Mouse (Mus musculus) adrenal gland, adult 8-10 months (tissue): ENCODE measurements around the gene Scimp. TPM values are rescaled to one million over a fixed set of nuclear protein-coding genes. Genes with fewer than 3 reads are reported as not detected.
A peak's percentile ranks its signal among the peaks of the same experiment; 100 is the strongest.

Experiments
- DNase-seq: peaks from one replicate; pipeline ENCODE4 v3.0.0; 2022
- total RNA-seq, 4 experiments: library from RNA; stranded (reverse); gene quantifications; 2 replicates each; pipeline ENCODE4 v1.2.4; 2022

Scimp gene
- total RNA-seq = 1 to 10 TPM; 1.1 to 2.7 (median 2.0) TPM

DNA sequence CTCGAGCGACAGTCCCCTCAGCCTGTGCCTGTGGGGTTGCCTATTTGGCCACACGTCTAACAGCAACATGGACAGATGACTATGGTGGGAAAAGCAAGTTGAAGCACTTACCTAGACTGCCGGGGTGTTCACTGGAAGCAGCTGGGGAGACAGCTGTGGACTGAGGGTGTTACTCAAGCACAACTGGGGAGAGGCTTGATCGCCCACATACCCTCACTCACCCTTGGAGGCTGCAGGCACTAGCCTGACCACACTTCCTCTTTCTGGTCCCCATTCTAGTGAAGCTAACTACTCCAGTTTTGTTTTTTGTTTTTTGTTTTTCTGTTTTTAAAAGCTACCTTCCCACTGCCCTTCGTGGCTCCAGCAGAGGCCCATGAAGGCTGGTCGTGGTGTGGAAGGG is at the start of gene Scimp:
Gene Scimp (minus strand): TSS at position 222 of the 400 bp plus-strand sequence.
- DNase-seq = no peak

- no peak for DNase-seq
These were observed 48.0 kb upstream of the Scimp start for GRCm38 (mm10) chr11:70860371-70860770.

DNA sequence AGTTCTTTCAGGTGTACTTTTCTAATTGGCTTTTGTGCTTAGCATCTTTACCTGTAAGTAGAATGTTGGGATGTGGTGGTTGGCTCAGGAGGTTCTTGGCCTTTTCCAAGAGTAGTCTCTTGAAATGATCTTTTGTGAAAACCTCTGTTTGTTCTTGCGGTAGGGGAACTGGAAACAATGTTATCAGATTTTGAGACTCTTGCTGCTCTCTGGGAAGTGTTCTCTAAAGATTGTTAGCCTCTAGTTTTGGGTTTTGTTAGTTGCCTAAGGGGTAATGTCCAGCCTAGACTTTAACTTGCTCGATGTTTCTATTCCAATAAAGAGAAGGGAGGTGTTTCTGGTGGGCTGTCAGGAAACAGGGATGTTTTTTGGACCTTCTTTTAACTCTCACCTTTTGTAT is 33.6 kb upstream of the Scimp start:
- DNase-seq = no peak

DNA sequence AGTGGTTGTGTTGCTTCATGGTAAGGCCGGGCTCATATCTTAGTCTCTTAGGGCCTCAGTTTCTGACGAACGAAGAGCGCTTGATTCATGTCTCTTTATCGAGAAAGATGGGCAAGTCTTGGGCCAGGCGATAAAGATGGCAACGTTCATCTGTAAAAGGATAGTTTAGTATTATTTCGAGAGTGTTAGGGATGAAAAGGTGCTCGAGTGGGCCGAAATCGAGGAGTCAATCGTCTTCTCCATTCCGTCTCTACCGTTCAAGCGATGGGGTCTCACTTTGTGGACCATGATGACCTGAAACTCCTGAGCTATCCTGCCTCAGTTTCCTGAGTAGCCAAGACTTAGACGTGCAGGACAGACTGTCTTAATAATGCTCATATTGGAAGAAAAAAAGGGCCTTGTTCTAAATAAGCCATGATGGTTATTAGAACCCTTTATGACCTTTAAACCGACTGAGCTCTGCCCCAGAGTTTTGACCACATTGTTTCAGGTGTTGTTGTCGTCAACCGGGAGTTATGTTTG is 33.1 kb upstream of the Scimp start:
- no peak for DNase-seq

DNA sequence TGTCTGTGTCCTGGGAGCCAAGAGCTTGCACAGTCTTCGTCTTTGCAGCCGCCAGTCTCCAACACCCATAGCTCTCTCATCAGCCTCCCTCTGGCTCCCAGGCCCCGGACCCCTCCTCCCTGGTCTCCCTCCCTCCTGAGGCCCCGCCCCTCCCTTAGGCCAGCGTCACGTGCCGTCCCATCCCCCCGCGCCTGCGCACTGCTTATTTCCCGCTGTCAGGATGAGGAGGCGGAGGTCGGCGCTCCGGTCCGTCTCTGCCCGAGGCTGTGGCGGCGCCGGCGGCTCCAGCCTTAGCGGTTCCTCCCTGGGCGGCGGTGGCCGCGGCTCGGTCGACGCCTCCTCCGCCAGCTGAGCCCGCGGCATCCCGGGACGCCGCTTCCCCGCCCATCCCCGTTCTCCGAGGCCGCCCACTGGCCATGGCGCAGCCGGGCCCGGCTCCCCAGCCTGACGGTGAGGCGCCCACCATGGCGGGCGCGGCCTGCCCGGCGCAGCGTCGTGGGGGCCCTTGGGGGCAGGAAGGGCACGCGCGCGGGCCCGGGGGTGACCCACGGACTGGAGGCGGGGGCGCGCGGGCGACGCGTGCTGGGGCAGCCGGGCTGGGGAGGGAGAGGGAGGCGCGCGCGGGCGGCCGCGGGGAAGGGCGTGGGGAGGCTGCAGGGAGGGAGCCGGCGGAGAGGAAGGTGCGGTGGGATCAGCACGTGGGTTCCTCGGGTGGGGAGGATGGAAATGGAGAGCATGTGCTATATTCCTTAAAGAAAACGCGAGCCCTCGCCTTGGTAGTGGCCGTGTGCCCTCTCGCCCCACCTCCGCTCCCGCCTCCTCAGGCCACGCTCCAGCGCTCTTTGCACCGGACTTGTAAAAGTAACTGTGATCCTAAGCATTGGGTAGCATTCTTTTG is 32.4 kb upstream of the Scimp start, which contains the start of gene Rabep1:
Gene Rabep1 (plus strand): TSS at position 220 of the 898 bp plus-strand sequence.
- DNase-seq = peak; percentile 92

DNA sequence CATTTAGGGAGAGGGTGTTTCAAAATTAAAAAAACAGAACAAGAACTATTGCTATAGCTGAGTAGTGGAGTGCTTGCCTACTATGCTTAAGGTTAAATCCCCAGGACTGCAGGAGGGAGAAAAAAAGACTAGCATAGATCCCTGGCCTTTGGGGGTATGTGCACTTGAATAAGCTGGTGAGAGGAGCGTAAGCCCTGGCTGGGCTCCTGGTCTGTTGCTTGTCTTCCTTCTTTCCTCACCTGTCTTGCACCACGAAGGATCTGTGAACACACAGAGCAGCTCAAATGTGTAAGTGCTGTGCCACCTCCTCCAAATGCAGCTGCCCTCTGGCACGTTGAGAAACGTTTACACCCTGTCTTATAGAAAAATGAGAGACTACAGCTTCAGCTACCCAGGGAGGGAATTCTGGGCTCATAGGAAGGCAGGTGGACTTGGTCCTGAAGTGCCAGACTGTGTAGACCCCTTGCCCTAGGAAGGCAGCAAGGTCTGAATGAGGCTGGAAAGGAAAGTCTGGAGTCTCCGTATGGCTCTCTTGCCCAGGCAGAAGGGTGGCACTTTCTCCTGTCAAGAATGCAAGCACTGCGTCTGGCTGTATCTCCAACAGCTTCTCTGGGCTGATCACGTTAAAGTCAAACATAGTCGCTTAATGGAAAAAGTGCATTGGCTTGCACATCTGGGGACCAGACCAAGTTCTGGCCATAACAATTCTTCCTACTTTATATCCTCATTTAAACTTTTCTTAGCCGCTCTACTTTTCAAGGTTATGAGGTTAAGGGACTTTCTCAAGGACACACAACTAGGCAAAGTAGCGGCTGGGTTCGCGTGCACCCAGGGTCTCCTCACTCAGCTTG is 31.5 kb upstream of the Scimp start:
- no peak for DNase-seq

DNA sequence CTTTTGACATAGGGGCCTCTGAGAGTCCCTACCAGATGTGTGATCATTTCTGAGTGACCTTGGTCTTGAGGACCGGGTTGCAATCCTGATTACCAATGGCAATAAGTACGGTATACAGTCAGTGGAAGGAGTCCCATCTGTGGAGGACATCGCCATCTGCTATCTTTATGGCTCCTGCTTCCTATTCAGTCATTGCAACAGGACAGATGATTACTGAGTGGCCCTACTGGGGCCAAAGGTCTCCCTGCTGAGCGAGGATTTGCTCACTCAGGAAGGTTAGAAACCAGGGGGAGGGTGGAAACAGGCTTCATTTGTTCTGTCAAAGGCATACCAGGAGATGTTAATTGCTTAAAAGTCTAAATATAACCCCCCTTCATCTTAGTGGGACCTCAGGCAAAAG is 30.6 kb upstream of the Scimp start:
- DNase-seq = no peak

- no peak for DNase-seq
These were observed 26.2 kb upstream of the Scimp start for GRCm38 (mm10) chr11:70838610-70839009.

DNA sequence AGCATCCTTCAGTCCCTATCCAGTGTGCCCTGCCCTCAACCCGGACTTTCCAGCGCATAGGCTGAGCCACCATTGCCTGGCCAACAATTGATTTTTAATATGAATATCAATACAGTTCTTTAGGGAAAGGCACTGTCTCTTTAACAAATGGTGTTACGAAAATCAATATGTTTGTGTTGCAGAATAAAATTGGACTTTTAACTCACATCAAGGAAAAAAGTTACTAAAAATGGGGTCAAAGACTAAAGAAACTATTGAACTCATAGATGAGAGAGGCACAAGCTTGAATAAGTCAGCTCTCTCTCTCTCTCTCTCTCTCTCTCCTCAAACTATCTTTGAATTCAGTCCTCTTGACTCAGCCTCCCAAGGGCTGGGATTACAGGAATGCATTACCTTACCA is 24.6 kb upstream of the Scimp start:
- DNase-seq = no peak

DNA sequence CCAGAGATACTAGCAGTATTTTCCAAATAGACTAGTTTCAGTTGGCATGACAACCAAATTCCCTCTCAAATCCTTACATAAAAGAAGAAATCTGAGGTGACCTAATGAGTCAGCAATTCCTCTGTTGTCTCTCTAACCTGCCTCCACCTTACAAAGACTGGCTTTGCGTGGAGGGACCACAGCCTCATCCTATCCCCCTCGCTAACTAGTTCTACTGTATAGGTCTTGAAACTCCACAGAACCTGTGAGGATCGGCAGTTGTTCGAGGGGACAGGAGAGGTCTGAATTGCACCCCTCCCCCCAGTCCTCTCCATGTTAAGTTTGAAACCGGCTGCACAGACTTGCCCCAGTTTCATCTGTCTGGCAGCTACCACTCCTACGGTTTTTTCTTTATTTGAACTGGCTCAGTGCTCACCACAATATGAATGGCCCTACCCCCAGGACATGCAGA is 23.0 kb upstream of the Scimp start:
- DNase-seq = no peak

GRCm38 (mm10) chr11:70833831-70834230 is 21.4 kb upstream of the Scimp start:
- DNase-seq = no peak

DNA sequence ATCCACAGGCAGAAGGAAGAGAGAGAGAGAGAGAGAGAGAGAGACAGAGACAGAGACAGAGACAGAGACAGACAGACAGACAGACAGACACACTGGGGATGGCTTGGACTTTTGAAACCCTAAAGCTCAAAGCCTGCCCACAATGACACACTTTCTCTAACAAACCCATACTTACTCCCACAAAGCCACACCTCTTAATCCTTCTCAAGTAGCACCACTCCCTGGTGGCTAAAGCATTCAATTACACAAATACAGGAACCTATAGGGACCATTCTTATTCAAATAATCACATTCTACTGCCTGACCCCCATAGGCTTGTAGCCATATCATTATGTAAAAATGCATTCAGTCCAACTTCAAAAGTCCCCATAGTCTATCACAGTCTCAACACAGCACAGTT is 21.0 kb upstream of the Scimp start:
- no peak for DNase-seq

- DNase-seq = no peak
These were observed 18.8 kb upstream of the Scimp start for GRCm38 (mm10) chr11:70831201-70831600.

DNA sequence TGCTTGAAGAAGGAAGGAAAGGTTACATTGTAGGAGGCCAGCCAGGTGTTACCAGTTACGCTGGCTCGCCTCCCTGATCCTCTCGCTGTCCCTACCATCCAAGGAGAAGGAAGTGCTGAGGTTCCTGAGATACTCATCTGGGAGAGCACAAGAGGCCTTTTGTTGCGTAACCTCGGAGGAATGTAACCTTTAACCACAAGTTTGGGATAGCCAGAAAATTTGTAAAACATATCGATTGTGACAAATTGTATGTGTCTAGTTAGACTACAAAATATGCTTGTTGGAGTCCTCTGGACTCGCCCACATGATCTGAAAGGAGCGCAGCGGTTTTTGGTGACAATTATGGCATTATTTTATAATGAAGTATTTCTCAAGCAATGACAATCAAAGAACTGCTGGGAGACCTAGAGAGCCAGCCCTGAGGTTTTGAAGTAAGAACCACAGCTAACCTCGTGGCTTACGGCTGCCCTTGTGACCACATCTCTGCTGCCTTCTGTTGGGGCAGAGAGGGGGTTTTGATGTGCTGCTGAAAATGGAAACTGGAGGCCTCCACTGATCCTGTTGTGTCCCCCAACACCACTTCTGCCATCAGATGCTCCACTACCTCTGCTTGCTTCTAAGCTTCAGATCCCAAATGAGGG is 16.7 kb upstream of the Scimp start:
- no peak for DNase-seq

GRCm38 (mm10) chr11:70826207-70826606 is 13.8 kb upstream of the Scimp start:
- no peak for DNase-seq

- DNase-seq = peak; percentile 50
These were observed 9.6 kb upstream of the Scimp start for GRCm38 (mm10) chr11:70821728-70822591.

DNA sequence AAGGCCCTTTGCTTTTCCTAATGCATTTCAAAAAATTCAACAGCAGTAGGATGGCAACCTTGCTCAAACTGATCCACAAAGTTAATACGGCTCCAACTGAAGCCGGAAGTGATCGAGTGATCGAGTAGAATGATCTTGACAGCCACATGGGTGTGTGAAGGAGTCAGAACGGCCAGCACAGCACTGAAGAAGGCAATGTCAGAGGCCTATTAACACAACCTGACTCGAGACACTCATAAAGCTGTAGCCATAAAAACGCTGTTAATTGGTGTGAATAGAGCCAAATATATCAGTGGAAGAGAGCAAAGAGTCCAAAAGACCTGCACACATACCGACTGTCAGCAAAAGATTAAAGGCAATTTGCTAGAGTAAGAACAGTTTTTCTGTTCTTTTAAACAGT is 7.7 kb upstream of the Scimp start:
- DNase-seq = no peak

- no peak for DNase-seq
These were observed 4.4 kb upstream of the Scimp start for GRCm38 (mm10) chr11:70816770-70817169.

DNA sequence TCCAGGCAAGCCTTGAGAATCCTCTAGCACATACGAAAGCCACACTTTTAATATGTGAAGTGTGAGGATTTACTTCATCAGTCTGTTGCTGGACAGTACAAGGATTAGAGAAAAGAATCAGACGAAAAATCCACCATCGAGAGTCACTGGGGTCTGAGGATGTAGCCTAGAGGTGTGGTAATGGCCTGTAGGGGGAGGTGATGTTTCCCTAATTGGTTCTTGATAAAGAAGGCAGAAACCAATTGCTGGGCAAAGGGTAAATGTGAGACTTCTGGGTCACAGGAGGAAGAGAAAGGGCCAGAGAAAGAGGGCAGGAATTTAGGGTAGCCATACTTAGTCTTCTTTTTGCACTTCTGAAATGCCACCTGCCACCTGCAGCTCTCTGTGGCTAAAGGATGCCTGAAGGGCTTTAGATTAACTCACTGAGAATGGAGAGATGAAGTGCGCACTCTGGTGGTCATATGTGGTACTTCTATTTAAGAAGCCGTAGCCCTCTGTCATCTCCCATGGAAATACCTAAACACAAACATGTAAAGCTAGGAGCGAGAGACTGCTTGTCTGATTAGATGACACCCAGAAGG is 3.2 kb upstream of the Scimp start:
- peak; percentile 37 for DNase-seq

DNA sequence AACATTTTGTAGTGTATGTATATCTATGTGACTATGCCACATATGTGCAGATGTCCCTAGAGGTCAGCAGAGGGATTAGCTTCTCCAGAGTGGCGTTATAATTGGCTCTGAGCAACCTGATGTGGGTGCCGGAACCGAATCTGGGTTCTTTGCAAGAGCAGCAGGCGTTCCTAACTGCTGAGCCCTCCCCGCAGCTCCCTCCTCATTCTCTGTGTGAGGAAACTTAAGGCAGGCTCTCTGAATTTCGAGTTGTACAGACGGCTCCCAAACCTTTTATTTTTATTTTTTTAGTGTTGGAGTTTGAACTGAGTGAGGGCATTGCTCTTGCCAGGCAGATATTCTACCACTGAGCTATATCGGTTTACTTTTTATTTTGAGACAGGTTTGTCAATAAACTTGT is 2.7 kb upstream of the Scimp start:
- DNase-seq = no peak
